Mouse (Mus musculus) small intestine, adult 2 months (tissue): ENCODE measurements around the gene Sipa1l2.

ENCODE experiments used
- CTCF ChIP-seq: fragments of 200-500 bp; IDR thresholded peaks from 2 replicates; pipeline ENCODE4 v1.5.1; 2012; ENCODE audit warnings: low read depth, mild to moderate bottlenecking, control low read depth, inconsistent platforms, low read length, moderate library complexity, mixed read lengths; ENCODE audit not compliant: insufficient replicate concordance, insufficient read length; ENCODE audit errors: extremely low read depth
- POLR2A ChIP-seq: fragments of 200-500 bp; IDR thresholded peaks from 2 replicates; pipeline ENCODE4 v1.6.1; 2012; ENCODE audit warnings: low read depth, mild to moderate bottlenecking, control low read depth, inconsistent platforms, low read length, moderate library complexity

GRCm38 (mm10) chr8:125389280-125389679, 180.3 kb downstream of the Sipa1l2 start:
- TF ChIP-seq POLR2A (no peak), CTCF (no peak)
